Mouse (Mus musculus) midbrain, embryonic 15.5 days (tissue): ENCODE measurements around the gene Nqo2. TPM values are rescaled to one million over a fixed set of nuclear protein-coding genes. Genes with fewer than 3 reads are reported as not detected.

Experiments used
- polyA plus RNA-seq: library from polyadenylated mRNA; unstranded; fragments of >200 nt; fragmentation: Nextera tagmentation; extraction: Ambion mirVana; gene quantifications from 2 replicates; pipeline ENCODE4 v1.2.1, GENCODE M21; 2015

Gene Nqo2
- polyA plus RNA-seq, 1 experiment from 2014 or later = 8.3 TPM

Other genes with a start within 250 kb of the Nqo2 start
- not detected in 2 replicates for gene Serpinb6e, start 121.3 kb upstream of the Nqo2 start, polyA plus RNA-seq
- gene Serpinb6c, start 59.0 kb upstream of the Nqo2 start, polyA plus RNA-seq = 0.51 TPM in 1 of 2 replicates, not detected in the other
- 6.2 and 6.7 TPM in 2 replicates for gene Ripk1, start 37.7 kb downstream of the Nqo2 start, polyA plus RNA-seq
- gene Serpinb6a, start 38.1 kb downstream of the Nqo2 start, polyA plus RNA-seq = 29.1 and 33.9 TPM in 2 replicates
- 35.4 and 36.8 TPM in 2 replicates for gene Bphl, start 72.9 kb downstream of the Nqo2 start, polyA plus RNA-seq
- gene Tubb2a, start 113.3 kb downstream of the Nqo2 start, polyA plus RNA-seq = 3,188 and 3,263 TPM in 2 replicates
- 1,126 and 1,130 TPM in 2 replicates for gene Tubb2b, start 165.8 kb downstream of the Nqo2 start, polyA plus RNA-seq
- 66.6 and 69.2 TPM in 2 replicates for gene Psmg4, start 198.3 kb downstream of the Nqo2 start, polyA plus RNA-seq